Comparison of ENCODE assay signal across 27 mouse cellular contexts in genomic region chr14:47154303-47154702, GRCm38 (mm10). TPM values are rescaled to one million over a fixed set of nuclear protein-coding genes. Genes with fewer than 3 reads are reported as not detected.
DNase-seq lines count a peak whose midpoint lies in the region; ATAC-seq and TF ChIP-seq lines count a peak whose summit lies in the region.
"Had no signal": no experiment of that assay in that cellular context is flagged by ENCODE, and none has a peak within 500 bp of the region (broad histone marks: within the 10 kb centered on the region; RNA-seq: fewer than 3 reads in every experiment).

No protein-coding gene starts in this region.

- no peak overlapping the region for H3K4me3 ChIP-seq in heart, embryonic 10.5 days
- no peak overlapping the region for H3K4me3 ChIP-seq in heart, embryonic 13.5 days
- H3K4me3 ChIP-seq in heart, embryonic 16.5 days (ENCODE audit: low read length) = no peak overlapping the region
- no peak overlapping the region for H3K4me3 ChIP-seq in lung, postnatal 0 days (ENCODE audit: low read depth, low read length)
- H3K4me3 ChIP-seq: embryonic facial prominence, embryonic 12.5 days; embryonic facial prominence, embryonic 15.5 days; gastrocnemius, adult 2 months had no signal

- no peak for ATAC-seq in heart, embryonic 13.5 days (ENCODE audit: extremely low read depth, insufficient number of reproducible peaks, low FRiP score, low TSS enrichment)
- ATAC-seq in heart, embryonic 16.5 days (replicated peaks; ENCODE audit: extremely low read depth, insufficient read depth, low FRiP score) = 0 out of 2 replicates have a peak, but pooled peaks have one; percentile 10
- peak; percentile 80 for ATAC-seq in lung, postnatal 0 days
- ATAC-seq: forebrain, embryonic 14.5 days; forebrain, postnatal 0 days; hindbrain, postnatal 0 days; inflammation-experienced regulatory T-cells, adult 6 months; intestine, embryonic 16.5 days; Patski had no signal

- H3K4me1 ChIP-seq in heart, embryonic 10.5 days = peaks cover 13% of the 10 kb centered on the region
- peaks cover 21% of the 10 kb centered on the region for H3K4me1 ChIP-seq in heart, embryonic 13.5 days
- peaks cover 6% of the 10 kb centered on the region; the same call in 1 of the 2 replicates for H3K4me1 ChIP-seq in heart, embryonic 16.5 days (ENCODE audit: control insufficient read depth, insufficient read depth, low read length)
- H3K4me1 ChIP-seq in lung, postnatal 0 days (ENCODE audit: insufficient read depth, low read depth, low read length) = no peaks in the 10 kb centered on the region
- H3K4me1 ChIP-seq: embryonic facial prominence, embryonic 12.5 days; embryonic facial prominence, embryonic 15.5 days had no signal

- peak; percentile 84 for TF ChIP-seq EP300 in lung, postnatal 0 days (IDR thresholded peaks at IDR 0.05)

- peak overlapping the region; percentile 29 for H3K4me2 ChIP-seq in heart, embryonic 13.5 days
- no peak overlapping the region for H3K4me2 ChIP-seq in heart, embryonic 16.5 days (ENCODE audit: low read depth, low read length)
- H3K4me2 ChIP-seq in lung, postnatal 0 days (replicated peaks; ENCODE audit: low read depth, low read length) = no peak overlapping the region
- H3K4me2 ChIP-seq: embryonic facial prominence, embryonic 12.5 days; embryonic facial prominence, embryonic 15.5 days; hindbrain, embryonic 14.5 days had no signal

- H3K9ac ChIP-seq in heart, embryonic 13.5 days = no peak overlapping the region
- H3K9ac ChIP-seq in heart, embryonic 16.5 days (ENCODE audit: low read length) = no peak overlapping the region
- no peak overlapping the region for H3K9ac ChIP-seq in lung, postnatal 0 days (replicated peaks; ENCODE audit: low read depth)
- H3K9ac ChIP-seq: embryonic facial prominence, embryonic 12.5 days; embryonic facial prominence, embryonic 15.5 days; forebrain, postnatal 0 days; hindbrain, embryonic 14.5 days had no signal

- H3K36me3 ChIP-seq in heart, embryonic 10.5 days = peaks cover 3% of the 10 kb centered on the region; the same call in 1 of the 2 replicates
- no peaks in the 10 kb centered on the region for H3K36me3 ChIP-seq in heart, embryonic 13.5 days
- 0 out of 2 replicates have a peak, but pooled peaks cover 5% of the 10 kb centered on the region for H3K36me3 ChIP-seq in heart, embryonic 16.5 days (ENCODE audit: control insufficient read depth, insufficient read depth)
- no peaks in the 10 kb centered on the region for H3K36me3 ChIP-seq in lung, postnatal 0 days (ENCODE audit: insufficient read depth, low read length)
- H3K36me3 ChIP-seq: embryonic facial prominence, embryonic 12.5 days; embryonic facial prominence, embryonic 15.5 days had no signal

- WGBS in heart, embryonic 10.5 days = 36% methylated on average over 3 of the region's 3 CpGs
- 28% methylated on average over 3 of the region's 3 CpGs for WGBS in heart, embryonic 13.5 days
- 34% methylated on average over 3 of the region's 3 CpGs for WGBS in heart, embryonic 16.5 days
- WGBS in lung, postnatal 0 days = 56% methylated on average over 3 of the region's 3 CpGs

- H3K27me3 ChIP-seq in heart, embryonic 10.5 days (ENCODE audit: insufficient read depth, poor library complexity, severe bottlenecking) = peaks cover 15% of the 10 kb centered on the region
- H3K27me3 ChIP-seq in heart, embryonic 13.5 days (replicated peaks) = peaks cover 19% of the 10 kb centered on the region; the same call in 1 of the 2 replicates
- no peaks in the 10 kb centered on the region for H3K27me3 ChIP-seq in heart, embryonic 16.5 days (ENCODE audit: control insufficient read depth, insufficient read depth, low read length)
- no peaks in the 10 kb centered on the region for H3K27me3 ChIP-seq in lung, postnatal 0 days (replicated peaks; ENCODE audit: insufficient read depth, low read length)
- H3K27me3 ChIP-seq: embryonic facial prominence, embryonic 12.5 days; embryonic facial prominence, embryonic 15.5 days; Patski had no signal

- no peaks in the 10 kb centered on the region for H3K9me3 ChIP-seq in heart, embryonic 10.5 days
- H3K9me3 ChIP-seq in heart, embryonic 13.5 days = no peaks in the 10 kb centered on the region
- H3K9me3 ChIP-seq in heart, embryonic 16.5 days (replicated peaks; ENCODE audit: control insufficient read depth, low read length) = no peaks in the 10 kb centered on the region
- no peaks in the 10 kb centered on the region for H3K9me3 ChIP-seq in lung, postnatal 0 days (ENCODE audit: low read length)
- H3K9me3 ChIP-seq: embryonic facial prominence, embryonic 12.5 days; embryonic facial prominence, embryonic 15.5 days had no signal

- no peak for DNase-seq in heart, embryonic 10.5 days (ENCODE audit: low spot score)
- no peak for DNase-seq in heart, postnatal 14 days
- no peak for DNase-seq in heart, postnatal 25 days (ENCODE audit: low spot score)
- DNase-seq in heart, adult 8-10 months (ENCODE audit: low spot score) = no peak
- DNase-seq in lung, postnatal 0 days (ENCODE audit: low spot score) = peak; percentile 53
- no peak for DNase-seq in lung, postnatal 36 days
- DNase-seq: adrenal gland, postnatal 10 days; adrenal gland, postnatal 36 days; cerebellum, adult 18-20 months; cerebellum, adult 9-10 months; cerebellum, postnatal 14 days; forebrain, postnatal 0 days; gastrocnemius, adult 2 months; gastrocnemius, postnatal 14 days; heart, adult 18-20 months; heart, postnatal 4 days; kidney, adult 18-20 months had no signal

- no peak for TF ChIP-seq CTCF in lung, postnatal 0 days (IDR thresholded peaks at IDR 0.05)

- intact Hi-C loops in heart, postnatal 14 days (cut with DNase I) = no loop called here
- intact Hi-C loops in heart, postnatal 25 days (cut with DNase I) = no loop called here

- H3K27ac ChIP-seq in heart, embryonic 10.5 days = peak overlapping the region; percentile 65; the same call in 1 of the 2 replicates
- 0 out of 2 replicates have a peak overlapping the region, but pooled peaks have one; percentile 6 for H3K27ac ChIP-seq in heart, embryonic 13.5 days (replicated peaks)
- no peak overlapping the region for H3K27ac ChIP-seq in heart, embryonic 16.5 days (ENCODE audit: low read length)
- no peak overlapping the region for H3K27ac ChIP-seq in lung, postnatal 0 days (ENCODE audit: low read length)
- H3K27ac ChIP-seq: embryonic facial prominence, embryonic 12.5 days; embryonic facial prominence, embryonic 15.5 days; gastrocnemius, adult 2 months; hindbrain, embryonic 14.5 days; hindbrain, postnatal 0 days had no signal

RNA-seq across cellular contexts. Expression of gene Gch1, which starts 34.9 kb away (rescaled TPM):
- 6.5 and 8.1 TPM in 2 replicates for polyA plus RNA-seq in heart, embryonic 10.5 days (2016; fragmentation: Nextera tagmentation; extraction: Ambion mirVana)
- 1 to 10 TPM; 8.0 to 8.1 TPM for total RNA-seq in heart, postnatal 14 days (2021)
- polyA plus RNA-seq in heart, embryonic 13.5 days (2015; fragmentation: Nextera tagmentation; extraction: Ambion mirVana) = 5.4 and 5.5 TPM in 2 replicates
- 1 to 10 TPM; 6.8 to 7.3 TPM for total RNA-seq in heart, postnatal 25 days (2021)
- 6.9 and 7.0 TPM in 2 replicates for polyA plus RNA-seq in heart, embryonic 16.5 days (2015; fragmentation: Nextera tagmentation; extraction: Ambion mirVana)
- 1 to 10 TPM; 5.5 to 6.8 (median 6.4) TPM for total RNA-seq in heart, adult 8-10 months (2022)
- polyA plus RNA-seq in lung, postnatal 0 days (2015; fragmentation: Nextera tagmentation; extraction: Ambion mirVana) = 9.7 and 11.6 TPM in 2 replicates

Comparison
In these comparisons a context has a peak if more than half of its experiments do, and no peak if none do; other contexts are left out.
1. H3K27ac ChIP-seq: peak in heart, embryonic 10.5 days (single experiment) and heart, embryonic 13.5 days (single experiment); none in heart, embryonic 16.5 days (single experiment) and lung, postnatal 0 days (single experiment).